Mouse (Mus musculus): ENCODE measurements around the gene Hoxd12.

The Hoxd12 gene

DNA sequence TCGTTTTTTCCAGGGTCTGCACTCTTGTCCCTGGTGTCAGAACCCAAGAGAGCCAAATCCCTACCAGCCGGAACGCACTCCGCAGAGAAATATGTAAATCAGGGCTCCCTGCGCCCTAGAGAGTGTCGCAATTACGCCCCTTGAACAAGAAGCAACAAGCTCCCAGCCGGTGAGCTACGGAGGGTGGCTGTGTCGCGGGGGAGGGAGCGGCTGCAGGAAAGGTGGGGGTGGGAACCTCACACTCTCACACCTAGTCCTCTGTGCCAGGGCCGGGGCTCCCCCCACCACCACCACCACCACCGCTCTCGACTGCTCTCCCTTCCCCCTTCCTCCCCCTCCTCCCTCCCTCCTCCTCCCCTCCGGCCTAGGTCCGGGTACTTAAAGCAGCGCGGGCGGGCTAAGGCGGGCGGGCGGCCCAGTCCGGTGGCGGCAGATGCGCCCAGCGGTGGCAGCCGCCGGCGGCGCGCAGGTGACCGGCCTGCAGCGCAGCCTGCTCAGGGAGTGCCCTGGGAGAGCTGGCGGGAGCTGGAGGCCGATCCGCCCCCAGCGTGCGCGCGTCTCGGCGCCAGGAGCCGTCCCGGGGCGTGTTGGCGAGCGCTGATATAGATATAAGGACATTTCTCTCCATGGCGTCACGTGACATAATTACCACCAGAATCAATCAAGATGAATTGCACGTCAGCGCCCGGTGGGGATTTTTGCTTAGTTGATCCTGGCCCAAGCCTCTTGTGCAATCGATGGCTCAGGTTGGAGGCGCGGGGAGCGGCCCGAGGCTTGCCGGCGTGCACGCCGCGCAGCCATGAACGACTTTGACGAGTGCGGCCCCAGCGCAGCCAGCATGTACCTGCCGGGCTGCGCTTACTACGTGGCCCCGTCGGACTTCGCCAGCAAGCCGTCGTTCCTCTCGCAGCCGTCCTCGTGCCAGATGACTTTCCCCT lies 7.0 kb downstream of the Hoxd12 start:
- no peak for DNase-seq (ENCODE audit: low spot score)

DNA sequence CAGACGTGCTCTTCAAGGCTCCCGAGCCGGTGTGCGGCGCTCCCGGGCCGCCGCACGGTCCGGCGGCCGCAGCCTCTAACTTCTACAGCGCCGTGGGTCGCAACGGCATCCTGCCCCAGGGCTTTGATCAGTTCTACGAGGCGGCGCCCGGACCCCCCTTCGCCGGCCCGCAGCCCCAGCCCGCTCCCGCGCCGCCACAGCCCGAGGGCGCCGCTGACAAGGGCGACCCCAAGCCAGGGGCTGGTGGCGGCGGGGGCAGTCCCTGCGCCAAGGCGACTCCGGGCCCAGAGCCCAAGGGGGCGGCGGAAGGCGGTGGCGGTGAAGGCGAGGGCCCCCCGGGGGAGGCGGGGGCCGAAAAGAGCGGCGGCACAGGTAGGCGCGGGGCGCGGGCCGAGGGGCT lies 8.0 kb downstream of the Hoxd12 start:
- no peak for DNase-seq (ENCODE audit: low spot score)

DNA sequence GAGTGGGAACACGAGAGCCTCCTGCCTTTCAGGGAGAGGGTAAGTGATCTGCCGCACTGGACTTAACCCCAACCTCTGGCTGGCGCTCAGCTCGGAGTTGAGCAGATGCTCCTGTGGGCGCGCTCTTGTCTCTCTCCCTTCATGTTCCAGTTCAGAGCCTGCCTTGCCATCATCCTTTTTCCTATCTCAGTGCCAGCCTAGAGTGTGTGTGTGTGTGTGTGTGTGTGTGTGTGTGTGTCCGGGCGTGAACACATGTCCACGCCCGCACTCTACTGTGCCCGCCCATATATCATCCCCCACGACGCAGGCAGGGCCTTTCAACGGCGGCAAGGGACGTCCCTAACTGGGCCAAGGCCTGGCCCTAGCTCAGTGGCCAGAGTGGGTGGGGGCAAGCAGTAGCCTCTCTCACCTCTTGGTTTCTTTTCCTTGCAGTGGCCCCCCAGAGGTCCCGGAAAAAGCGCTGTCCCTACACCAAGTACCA lies 8.7 kb downstream of the Hoxd12 start:
- DNase-seq (ENCODE audit: low spot score): no peak

DNA sequence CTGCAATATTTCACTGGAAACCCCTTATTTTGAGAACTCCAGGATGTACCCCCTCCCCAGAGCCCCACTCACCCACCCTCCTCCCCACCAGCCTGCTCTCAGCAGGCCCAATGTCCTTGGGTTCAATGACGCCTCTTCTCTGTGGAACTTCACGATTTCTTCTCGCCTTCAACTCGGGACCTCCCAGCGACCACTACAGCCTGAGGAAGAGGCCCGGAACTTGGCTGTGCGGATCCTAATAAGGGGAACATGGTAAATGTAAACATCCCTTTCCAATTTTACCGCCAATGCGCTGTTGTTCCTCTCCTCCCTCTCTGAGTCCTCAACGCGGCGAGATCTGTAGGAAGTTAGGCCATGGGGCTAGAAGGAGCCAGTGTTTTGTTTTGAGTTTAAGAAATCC lies 9.3 kb downstream of the Hoxd12 start:
- no peak for DNase-seq (ENCODE audit: low spot score)

DNA sequence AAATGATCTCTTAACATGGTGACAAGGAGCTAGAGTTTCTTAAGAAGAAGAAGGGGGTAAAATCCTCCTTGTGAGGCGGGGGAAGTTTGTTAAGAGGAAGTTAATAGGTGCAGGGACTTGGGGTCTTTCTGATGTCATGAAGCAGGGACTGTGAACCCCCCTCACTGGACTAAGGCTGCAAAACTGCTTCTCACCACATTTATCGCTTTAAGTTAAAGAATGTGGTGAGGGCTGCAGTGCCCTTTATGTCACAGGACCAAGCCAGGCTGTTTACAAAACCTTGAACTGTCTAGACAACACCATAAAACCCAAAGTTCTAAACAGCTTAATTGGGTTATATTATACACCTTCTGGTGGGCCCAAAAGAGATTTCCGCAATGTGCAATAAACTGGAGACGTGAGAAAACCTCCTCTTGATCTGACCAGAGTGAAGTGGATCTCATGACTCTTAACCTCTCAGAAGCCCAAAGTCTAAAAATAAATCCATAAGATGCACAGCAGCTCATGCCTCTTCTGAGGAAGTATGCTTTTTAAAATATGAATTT lies 10.3 kb downstream of the Hoxd12 start:
- no peak for DNase-seq (ENCODE audit: low spot score)

DNA sequence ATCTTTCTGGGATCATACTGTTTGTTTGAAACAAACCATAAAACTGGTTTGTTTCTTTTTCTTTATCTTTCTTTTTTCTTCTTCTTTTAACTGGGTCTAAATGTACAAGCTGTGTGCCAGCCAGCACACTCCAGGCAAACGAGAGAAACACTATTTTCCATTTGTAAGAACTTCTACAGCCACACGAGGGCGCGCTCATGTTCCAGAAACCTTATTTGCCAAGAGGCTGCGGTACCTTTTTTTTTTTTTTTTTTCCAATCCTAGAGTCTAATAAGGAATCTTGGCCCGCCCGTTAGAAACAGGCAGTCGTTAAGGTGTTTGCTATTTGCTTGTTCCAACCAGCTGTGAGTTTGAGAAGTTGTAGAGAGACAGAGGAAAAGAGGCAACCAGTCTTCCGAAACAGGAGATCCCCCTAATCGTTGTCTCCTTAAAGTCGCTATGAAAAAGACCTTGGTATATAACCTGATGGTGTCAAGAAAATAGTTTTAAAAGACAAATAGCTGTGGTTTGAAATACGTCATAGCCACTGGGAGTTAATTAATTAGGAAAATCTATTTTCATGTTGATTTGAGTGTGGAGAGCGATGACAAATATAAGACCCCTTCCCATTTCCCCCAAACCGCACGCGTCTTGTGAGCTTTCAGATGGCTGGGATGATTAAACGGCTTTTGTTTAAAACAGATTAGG lies 11.6 kb downstream of the Hoxd12 start:
- DNase-seq (ENCODE audit: low spot score): peak; percentile 15

DNA sequence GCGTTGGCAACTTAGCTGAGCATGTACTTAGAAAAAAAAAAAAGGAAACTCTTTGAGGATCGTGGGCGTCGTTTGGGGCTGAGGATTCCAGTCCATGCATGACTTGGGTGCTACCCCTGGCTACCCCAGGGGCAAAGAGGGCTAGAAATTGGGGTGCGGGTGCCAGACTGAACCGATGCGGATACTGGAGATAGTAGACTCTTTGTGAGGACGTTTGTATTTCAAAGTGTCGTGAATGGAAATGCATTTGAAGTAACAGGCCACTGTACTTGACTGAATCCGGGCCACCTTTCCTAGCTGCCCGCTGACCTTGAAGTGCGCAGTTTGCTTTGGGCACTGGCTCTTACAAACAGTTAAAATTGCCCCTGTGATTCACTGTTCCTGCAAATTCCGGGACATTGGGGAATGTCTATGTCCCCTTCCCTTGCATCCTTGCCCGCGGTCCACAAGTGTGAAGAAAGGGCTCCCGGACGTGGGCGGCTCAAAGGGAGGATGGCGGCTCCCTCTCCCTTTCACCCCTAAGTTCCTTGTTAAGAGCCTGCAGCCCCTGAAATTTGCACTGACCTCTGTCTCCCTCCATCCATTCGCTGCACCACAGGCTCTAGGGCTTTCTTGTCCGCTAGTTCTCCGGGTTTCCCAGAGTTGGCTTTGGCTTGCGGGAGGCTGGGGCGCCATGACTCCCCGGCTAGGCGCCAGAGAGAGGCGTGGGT lies 12.3 kb downstream of the Hoxd12 start:
- no peak for DNase-seq (ENCODE audit: low spot score)

DNA sequence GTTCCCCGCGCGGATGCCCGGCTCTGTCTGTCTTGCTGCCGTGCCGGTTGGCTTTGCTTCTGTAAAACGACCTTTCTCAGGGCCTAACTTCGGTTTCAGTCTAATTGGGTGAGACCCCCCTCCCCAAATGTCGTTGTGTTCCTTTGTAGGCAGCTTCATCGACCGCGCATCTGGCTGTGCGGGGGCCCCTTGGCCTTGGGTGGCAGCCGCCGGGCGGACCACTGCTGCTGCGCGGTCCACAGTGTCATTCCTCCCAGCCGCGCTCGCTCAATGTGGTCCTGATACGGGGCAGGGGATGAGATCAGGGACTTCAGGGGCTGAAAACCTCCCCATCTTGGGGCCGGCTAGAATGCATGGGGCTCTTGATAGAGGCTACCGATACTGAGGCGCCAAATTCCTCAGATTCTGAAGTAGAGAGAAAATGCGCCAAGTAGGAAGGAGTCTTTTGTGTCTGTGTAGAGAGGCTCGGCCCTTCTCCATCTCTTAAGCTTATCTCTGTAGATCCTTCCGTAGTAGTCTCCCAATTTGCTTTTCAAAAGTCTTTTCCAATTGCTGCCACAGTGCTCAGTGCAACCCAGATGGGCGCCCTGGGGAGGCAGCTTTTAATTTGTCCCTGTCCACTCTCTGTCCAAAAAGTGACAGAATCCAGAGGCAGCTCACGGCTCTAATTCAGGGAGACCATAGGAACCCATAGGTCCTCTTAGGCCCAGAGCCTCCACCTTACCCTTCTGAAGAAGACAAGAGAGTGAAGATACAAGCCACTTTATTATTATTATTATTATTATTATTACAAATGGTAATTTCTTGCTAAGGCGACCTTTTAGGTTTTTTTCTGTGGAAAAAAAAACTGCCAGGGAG lies 13.1 kb downstream of the Hoxd12 start:
- DNase-seq (ENCODE audit: low spot score): no peak

DNA sequence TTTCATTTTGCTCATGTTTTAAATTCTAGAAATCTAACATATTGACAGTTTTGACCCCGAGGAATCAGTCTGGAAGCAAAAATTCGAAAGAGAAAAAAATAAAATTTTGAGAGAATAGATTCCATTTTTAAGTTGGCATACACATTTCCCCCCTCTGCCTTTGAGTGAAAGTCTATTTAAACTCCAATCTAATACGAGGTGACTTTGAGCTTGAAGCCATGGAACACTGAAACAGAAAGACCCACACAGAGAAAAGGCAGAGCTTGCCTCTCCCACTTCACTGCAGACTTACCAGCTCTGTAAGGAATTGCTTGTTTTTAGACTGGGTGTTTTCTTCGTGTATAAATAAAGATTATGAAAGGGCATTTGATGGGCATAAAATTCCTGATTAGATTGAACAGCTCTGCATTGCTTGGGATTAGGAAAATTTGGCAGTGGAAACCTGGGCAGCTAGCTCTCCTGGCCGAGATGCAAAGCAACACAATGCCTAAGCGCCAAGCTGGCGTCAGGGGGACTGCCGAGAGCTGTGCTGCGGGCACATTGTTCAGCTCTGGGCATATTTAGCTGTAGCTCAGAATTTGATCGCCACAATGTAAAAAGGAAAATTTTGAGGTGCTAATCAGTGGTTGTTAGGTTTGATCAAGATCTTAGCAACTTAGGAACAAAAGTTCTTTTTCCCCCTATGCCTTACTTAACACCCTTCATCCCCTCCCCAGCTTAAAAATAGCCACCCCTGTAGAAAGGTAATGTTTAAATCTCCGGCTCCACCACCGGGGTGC lies 14.2 kb downstream of the Hoxd12 start:
- no peak for DNase-seq (ENCODE audit: low spot score)

DNA sequence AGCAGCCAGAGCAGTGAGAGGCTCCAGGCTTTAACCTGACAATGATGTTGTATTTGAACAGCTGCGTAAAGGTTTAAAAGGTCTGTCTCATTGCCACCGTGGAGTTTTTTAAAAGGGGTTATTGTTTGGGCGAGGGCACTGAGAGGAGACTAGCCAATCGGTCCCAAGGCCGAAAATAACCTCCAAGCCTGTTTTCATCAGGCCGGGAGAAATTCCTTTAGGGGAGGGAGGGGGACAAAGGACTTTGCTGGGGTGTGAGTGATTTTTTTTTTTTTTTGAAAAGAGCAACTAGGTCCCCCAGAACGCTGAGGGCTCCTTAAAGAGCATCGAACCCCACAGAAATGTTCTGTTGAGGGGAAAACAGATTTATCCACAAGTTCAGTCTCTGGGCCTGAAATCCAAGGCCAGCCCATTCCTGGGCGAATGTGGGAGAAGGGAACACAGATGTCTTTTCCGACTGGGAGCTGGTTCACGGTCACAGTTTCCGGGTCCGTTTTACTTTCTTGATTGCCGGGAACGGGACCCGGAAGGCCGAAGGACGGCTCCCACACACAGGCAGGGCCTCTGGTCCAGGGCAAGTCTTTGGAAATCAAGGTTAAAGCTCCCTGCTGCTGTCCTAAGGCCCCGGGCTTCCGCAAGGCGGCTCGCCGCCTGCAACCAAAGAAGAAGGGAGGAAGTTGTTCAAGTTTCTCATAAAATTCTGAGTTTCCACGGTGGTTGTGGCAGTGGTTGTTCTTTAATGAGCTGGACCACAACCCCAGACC lies 14.9 kb downstream of the Hoxd12 start:
- no peak for DNase-seq (ENCODE audit: low spot score)

DNA sequence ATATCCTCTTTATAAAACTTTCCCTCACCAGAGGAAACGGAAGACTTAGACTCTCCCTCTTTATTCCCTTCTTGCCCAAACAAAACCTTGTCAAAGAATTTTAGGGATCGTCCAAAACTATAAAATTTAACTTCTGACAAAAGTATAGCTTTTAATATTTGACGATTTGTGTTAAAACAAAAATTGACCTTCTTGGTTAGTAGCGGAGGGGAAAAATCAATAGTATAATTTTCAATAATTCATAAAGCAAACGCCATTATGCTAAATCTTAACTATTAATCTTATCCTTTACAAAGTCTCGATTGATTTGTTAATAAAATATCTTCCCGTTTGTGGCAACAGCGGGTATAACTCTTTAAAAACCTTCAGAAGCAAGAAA lies 15.5 kb downstream of the Hoxd12 start:
- no peak for DNase-seq (ENCODE audit: low spot score)

DNA sequence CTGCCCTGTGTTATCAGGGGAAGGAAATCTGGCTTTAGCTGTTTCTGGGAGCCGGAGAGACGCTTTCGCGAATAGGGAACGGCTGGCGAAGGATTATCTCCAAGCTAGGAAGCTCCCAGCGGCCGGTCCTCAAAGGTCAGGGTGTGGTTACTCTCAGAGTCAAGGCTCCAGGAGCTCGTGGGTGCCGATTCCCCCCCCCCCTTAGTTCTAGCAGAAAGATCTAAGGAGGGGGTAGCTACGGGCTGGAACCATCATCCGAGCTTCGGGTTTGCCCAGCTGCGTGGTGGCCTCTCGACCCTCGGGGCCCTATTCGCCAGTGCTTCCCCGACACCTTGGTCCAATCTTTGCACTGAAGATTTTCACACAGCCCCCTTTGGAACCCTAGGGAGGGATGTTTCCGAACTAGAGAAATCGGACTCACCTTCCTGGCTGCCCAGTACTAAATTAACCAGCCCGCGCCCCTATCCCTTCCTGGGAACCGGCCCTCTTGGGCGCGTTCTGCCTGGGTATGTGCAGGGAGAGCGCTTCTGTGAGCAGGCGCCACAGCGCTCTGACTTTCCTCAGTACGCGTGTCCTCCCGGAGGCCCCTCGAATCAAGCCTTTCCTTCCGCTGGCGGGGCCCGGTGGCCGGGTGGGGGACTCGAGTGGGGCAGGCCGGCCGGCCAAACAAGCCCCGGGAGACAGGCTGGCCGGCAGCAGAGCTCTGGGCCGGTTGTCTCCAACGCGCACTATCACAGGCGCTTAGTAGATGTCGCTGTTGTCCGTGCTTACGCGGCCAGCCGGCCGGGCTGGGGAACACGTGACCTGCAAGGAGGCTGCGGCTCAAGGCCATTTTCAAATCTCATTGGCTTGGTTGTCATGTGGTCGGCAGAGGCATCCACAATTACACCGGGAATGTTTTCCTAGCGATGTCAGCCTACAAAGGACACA lies 16.5 kb downstream of the Hoxd12 start, which contains the start of gene Hoxd10:
Gene Hoxd10, plus strand, starts transcription at position 903 of the 930 bp plus-strand sequence.
- DNase-seq (ENCODE audit: low spot score): no peak

DNA sequence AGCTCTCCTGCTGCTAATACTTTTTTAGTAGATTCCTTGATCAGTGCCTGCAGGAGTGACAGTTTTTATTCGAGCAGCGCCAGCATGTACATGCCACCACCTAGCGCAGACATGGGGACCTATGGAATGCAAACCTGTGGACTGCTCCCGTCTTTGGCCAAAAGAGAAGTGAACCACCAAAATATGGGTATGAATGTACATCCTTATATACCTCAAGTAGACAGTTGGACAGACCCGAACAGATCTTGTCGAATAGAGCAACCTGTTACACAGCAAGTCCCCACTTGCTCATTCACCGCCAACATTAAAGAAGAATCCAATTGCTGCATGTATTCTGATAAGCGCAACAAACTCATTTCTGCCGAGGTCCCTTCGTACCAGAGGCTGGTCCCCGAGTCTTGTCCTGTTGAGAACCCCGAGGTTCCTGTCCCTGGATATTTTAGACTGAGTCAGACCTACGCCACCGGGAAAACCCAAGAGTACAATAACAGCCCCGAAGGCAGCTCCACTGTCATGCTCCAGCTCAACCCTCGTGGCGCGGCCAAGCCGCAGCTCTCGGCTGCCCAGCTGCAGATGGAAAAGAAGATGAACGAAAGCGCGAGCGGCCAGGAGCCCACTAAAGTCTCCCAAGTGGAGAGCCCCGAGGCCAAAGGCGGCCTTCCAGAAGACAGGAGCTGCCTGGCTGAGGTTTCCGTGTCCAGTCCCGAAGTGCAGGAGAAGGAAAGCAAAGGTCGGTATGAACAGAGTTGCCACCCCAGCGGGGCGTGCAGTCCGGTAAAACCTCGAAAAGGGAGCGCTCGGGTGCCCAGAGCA lies 17.4 kb downstream of the Hoxd12 start:
- no peak for DNase-seq (ENCODE audit: low spot score)

DNA sequence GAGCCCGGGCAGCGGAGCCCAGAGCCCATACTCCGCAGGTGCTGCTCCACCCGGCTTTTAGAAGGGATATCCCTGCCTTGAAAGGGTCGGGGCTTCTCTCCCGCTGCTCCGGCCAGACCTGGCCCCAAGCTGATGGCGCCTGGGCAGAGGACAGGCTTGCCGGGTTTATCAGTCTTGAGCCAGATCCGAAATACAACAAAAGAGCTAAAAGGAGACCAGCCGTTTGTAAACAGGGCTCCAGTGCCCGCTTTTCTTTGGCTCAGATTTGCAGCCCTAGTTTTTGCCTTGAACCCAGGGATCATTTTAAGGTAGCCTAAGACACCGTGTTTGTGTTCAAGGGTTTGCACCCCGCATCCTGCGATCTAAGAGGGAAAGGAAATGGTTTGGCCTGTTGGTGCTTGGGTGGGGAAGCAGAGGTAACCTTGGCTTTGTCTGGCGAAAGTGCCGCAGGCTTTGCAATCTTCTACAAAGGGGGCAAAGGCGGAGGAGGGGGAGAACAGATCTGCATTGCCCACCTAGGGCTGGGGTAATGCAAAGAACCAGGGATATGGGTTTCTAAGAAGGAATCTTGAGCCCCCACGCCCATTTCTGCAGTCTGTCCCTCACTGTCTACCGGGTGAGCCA lies 18.1 kb downstream of the Hoxd12 start:
- no peak for DNase-seq (ENCODE audit: low spot score)

DNA sequence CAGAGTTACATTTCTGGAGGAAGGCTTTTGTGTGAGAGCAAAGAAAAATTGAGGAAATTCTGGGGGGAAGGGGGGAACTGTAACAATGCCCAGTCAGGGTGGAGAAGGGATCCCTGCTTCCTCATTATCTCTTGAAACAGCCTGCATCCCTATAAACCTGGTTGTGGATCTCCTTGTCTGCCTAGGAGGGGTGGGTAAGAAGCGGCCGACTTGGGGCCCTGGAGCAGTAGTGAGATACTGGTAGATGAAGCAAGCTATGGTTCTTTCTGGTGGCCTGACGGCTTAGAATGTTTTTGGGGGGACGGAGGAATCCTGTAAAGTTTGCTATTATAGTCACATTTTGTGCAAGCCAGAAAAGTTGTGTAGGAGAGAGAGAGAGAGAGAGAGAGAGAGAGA lies 18.6 kb downstream of the Hoxd12 start:
- DNase-seq (ENCODE audit: low spot score): no peak

DNA sequence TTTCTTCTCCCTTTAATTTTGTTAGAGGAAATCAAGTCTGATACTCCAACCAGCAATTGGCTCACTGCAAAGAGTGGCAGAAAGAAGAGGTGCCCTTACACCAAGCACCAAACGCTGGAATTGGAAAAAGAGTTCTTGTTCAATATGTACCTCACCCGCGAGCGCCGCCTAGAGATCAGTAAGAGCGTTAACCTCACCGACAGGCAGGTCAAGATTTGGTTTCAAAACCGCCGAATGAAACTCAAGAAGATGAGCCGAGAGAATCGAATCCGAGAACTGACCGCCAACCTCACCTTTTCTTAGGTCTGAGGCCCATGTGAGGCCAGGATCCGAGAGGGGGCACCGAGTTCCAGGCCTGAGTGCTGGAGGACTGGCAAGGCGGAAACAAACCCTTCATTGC lies 19.3 kb downstream of the Hoxd12 start:
- no peak for DNase-seq (ENCODE audit: low spot score)

DNA sequence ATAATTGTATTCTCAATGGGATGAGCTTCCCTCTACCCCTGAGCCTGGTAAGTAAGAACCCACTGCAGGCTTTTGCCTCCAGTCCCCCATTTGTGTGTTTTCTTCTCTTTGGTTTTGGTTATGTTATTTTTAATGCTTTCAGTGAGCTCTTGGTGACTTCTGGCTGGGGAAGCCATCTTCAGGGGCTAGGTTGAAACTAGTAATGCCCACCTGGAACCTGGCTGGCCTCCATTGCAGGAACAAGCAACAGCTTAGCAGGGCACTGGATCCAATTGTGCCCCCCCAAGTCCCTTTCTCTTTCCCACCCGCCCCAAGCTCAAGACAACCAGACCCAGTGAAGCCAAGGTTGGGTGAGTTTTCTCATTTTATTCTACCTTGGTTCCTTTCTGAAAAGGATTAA lies 20.6 kb downstream of the Hoxd12 start:
- DNase-seq (ENCODE audit: low spot score): no peak

All from c-Kit-positive CD71-positive TER-119-positive erythroid progenitor cells, embryonic 14.5 days (primary cell).